12 mouse cellular contexts compared by ENCODE assay signal in the genomic region with DNA sequence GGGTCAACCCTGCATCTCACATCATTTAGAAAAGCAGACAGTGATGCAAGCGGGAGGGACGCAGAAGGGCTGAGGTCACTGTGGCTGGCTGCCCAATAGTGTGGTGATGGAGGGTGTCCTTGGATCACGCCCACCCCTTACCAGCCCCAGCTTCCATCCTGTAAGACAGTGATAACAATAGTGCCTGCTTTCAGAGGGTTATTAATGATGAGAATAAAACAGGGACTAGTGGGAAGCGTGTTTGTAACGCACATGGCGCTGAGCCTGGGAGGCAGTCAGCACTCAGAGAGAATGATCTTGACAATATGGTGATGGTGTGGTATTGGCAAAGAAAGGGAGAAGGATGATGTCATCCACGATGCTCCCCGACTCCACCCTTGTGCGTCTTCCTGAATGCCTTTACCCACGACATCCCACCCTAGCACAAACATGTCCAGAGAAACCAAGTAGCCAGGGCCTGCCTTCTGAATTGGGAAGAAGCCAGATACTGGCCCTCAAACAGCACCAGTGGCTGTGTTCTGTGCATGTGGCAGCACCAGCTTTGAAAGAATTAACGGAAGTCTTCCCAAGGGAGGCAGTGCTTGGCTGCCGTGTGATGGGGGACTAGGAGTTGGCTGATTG. TPM values are rescaled to one million over a fixed set of nuclear protein-coding genes. Genes with fewer than 3 reads are reported as not detected.
A peak's percentile ranks its signal among the peaks of the same experiment; 100 is the strongest.
DNase-seq lines count a peak whose midpoint lies in the region; ATAC-seq and TF ChIP-seq lines count a peak whose summit lies in the region.
"Had no signal": no experiment of that assay in that cellular context is flagged by ENCODE, and none has a peak within 500 bp of the region (broad histone marks: within the 10 kb centered on the region; RNA-seq: fewer than 3 reads in every experiment).

No protein-coding gene starts in this region.

- H3K36me3 ChIP-seq in forebrain, embryonic 13.5 days (ENCODE audit: poor library complexity, severe bottlenecking): no peaks in the 10 kb centered on the region
- no peaks in the 10 kb centered on the region for H3K36me3 ChIP-seq in forebrain, embryonic 12.5 days (replicated peaks)
- no peaks in the 10 kb centered on the region for H3K36me3 ChIP-seq in neural tube, embryonic 13.5 days
- H3K36me3 ChIP-seq in heart, postnatal 0 days (replicated peaks; ENCODE audit: control insufficient read depth, insufficient read depth, low read length): no peaks in the 10 kb centered on the region
- H3K36me3 ChIP-seq in midbrain, postnatal 0 days (ENCODE audit: insufficient read depth, low read length): no peaks in the 10 kb centered on the region
- H3K36me3 ChIP-seq in intestine, embryonic 16.5 days (ENCODE audit: control insufficient read depth, insufficient read depth, low read length): no peaks in the 10 kb centered on the region
- H3K36me3 ChIP-seq: limb, embryonic 15.5 days had no signal

- 64% methylated on average over 12 of the region's 12 CpGs for WGBS in forebrain, embryonic 13.5 days
- WGBS in forebrain, embryonic 12.5 days: 75% methylated on average over 12 of the region's 12 CpGs
- 63% methylated on average over 12 of the region's 12 CpGs for WGBS in neural tube, embryonic 13.5 days
- WGBS in heart, postnatal 0 days: 62% methylated on average over 12 of the region's 12 CpGs
- WGBS in midbrain, postnatal 0 days: 71% methylated on average over 12 of the region's 12 CpGs
- WGBS in intestine, embryonic 16.5 days: 79% methylated on average over 12 of the region's 12 CpGs

- no peak overlapping the region for H3K9ac ChIP-seq in forebrain, embryonic 13.5 days
- H3K9ac ChIP-seq in forebrain, embryonic 12.5 days: no peak overlapping the region
- peak overlapping the region; percentile 3; the same call in 1 of the 2 replicates for H3K9ac ChIP-seq in neural tube, embryonic 13.5 days
- no peak overlapping the region for H3K9ac ChIP-seq in heart, postnatal 0 days (replicated peaks; ENCODE audit: low read depth, low read length)
- no peak overlapping the region for H3K9ac ChIP-seq in midbrain, postnatal 0 days (replicated peaks; ENCODE audit: low read length, poor library complexity, severe bottlenecking)
- H3K9ac ChIP-seq in intestine, embryonic 16.5 days (ENCODE audit: low read depth, low read length): no peak overlapping the region
- H3K9ac ChIP-seq: limb, embryonic 15.5 days had no signal

- H3K27me3 ChIP-seq in forebrain, embryonic 13.5 days: no peaks in the 10 kb centered on the region
- no peaks in the 10 kb centered on the region for H3K27me3 ChIP-seq in forebrain, embryonic 12.5 days
- no peaks in the 10 kb centered on the region for H3K27me3 ChIP-seq in neural tube, embryonic 13.5 days
- H3K27me3 ChIP-seq in heart, postnatal 0 days (ENCODE audit: control insufficient read depth, insufficient read depth, low read length): no peaks in the 10 kb centered on the region
- H3K27me3 ChIP-seq in midbrain, postnatal 0 days (ENCODE audit: insufficient read depth, low read length): no peaks in the 10 kb centered on the region
- H3K27me3 ChIP-seq in intestine, embryonic 16.5 days (replicated peaks; ENCODE audit: control insufficient read depth, insufficient read depth, low read length): no peaks in the 10 kb centered on the region
- H3K27me3 ChIP-seq: limb, embryonic 15.5 days had no signal

- peak; percentile 40; the same call in 1 of the 2 replicates for ATAC-seq in forebrain, embryonic 13.5 days
- ATAC-seq in forebrain, embryonic 12.5 days (ENCODE audit: low FRiP score): no peak
- ATAC-seq in neural tube, embryonic 13.5 days (ENCODE audit: low read depth): no peak
- ATAC-seq in heart, postnatal 0 days (ENCODE audit: insufficient read depth, low read depth): peak; percentile 18; the same call in 1 of the 2 replicates
- ATAC-seq in midbrain, postnatal 0 days (ENCODE audit: low FRiP score): 0 out of 2 replicates have a peak, but pooled peaks have one; percentile 7
- no peak for ATAC-seq in intestine, embryonic 16.5 days

- no peak for TF ChIP-seq EP300 in heart, postnatal 0 days (IDR thresholded peaks at IDR 0.05; ENCODE audit: low read depth)

- H3K4me3 ChIP-seq in forebrain, embryonic 13.5 days: no peak overlapping the region
- H3K4me3 ChIP-seq in forebrain, embryonic 12.5 days (replicated peaks): no peak overlapping the region
- no peak overlapping the region for H3K4me3 ChIP-seq in neural tube, embryonic 13.5 days
- no peak overlapping the region for H3K4me3 ChIP-seq in heart, postnatal 0 days (ENCODE audit: low read depth, low read length)
- no peak overlapping the region for H3K4me3 ChIP-seq in midbrain, postnatal 0 days (ENCODE audit: low read depth, low read length)
- H3K4me3 ChIP-seq in intestine, embryonic 16.5 days (ENCODE audit: low read length): no peak overlapping the region
- H3K4me3 ChIP-seq: limb, embryonic 15.5 days had no signal

- no peak overlapping the region for H3K27ac ChIP-seq in forebrain, embryonic 13.5 days
- no peak overlapping the region for H3K27ac ChIP-seq in forebrain, embryonic 12.5 days
- peak overlapping the region; percentile 23 for H3K27ac ChIP-seq in neural tube, embryonic 13.5 days (replicated peaks)
- no peak overlapping the region for H3K27ac ChIP-seq in heart, postnatal 0 days (ENCODE audit: low read depth)
- no peak overlapping the region for H3K27ac ChIP-seq in midbrain, postnatal 0 days (ENCODE audit: low read depth, low read length)
- H3K27ac ChIP-seq in intestine, embryonic 16.5 days (ENCODE audit: low read length): no peak overlapping the region
- H3K27ac ChIP-seq: limb, embryonic 15.5 days had no signal

- DNase-seq in neural tube, embryonic 10.5 days (ENCODE audit: extremely low spot score, low spot score): no peak
- no peak for DNase-seq in heart, postnatal 0 days (ENCODE audit: low spot score)
- DNase-seq in midbrain, postnatal 0 days (ENCODE audit: low spot score): peak; percentile 68
- no peak for DNase-seq in testis, postnatal 10 days (ENCODE audit: low spot score)

- H3K4me2 ChIP-seq in forebrain, embryonic 13.5 days: no peak overlapping the region
- no peak overlapping the region for H3K4me2 ChIP-seq in forebrain, embryonic 12.5 days
- no peak overlapping the region for H3K4me2 ChIP-seq in neural tube, embryonic 13.5 days
- no peak overlapping the region for H3K4me2 ChIP-seq in heart, postnatal 0 days (ENCODE audit: low read depth, low read length)
- no peak overlapping the region for H3K4me2 ChIP-seq in midbrain, postnatal 0 days (ENCODE audit: low read depth, low read length, poor library complexity, severe bottlenecking)
- no peak overlapping the region for H3K4me2 ChIP-seq in intestine, embryonic 16.5 days (ENCODE audit: low read depth, low read length)
- H3K4me2 ChIP-seq: limb, embryonic 15.5 days had no signal

- H3K9me3 ChIP-seq in forebrain, embryonic 13.5 days (replicated peaks): no peaks in the 10 kb centered on the region
- no peaks in the 10 kb centered on the region for H3K9me3 ChIP-seq in forebrain, embryonic 12.5 days
- H3K9me3 ChIP-seq in neural tube, embryonic 13.5 days: no peaks in the 10 kb centered on the region; the same call in 1 of the 2 replicates
- no peaks in the 10 kb centered on the region for H3K9me3 ChIP-seq in heart, postnatal 0 days (replicated peaks; ENCODE audit: control insufficient read depth, low read length)
- H3K9me3 ChIP-seq in midbrain, postnatal 0 days (ENCODE audit: low read length): no peaks in the 10 kb centered on the region
- no peaks in the 10 kb centered on the region for H3K9me3 ChIP-seq in intestine, embryonic 16.5 days (ENCODE audit: control insufficient read depth, low read length)
- H3K9me3 ChIP-seq: limb, embryonic 15.5 days had no signal

- no peak for TF ChIP-seq CTCF in heart, postnatal 0 days (IDR thresholded peaks at IDR 0.05; ENCODE audit: low read depth)
- no peak for TF ChIP-seq CTCF in midbrain, postnatal 0 days (IDR thresholded peaks at IDR 0.05)

- peaks cover 18% of the 10 kb centered on the region; the same call in 1 of the 2 replicates for H3K4me1 ChIP-seq in forebrain, embryonic 13.5 days
- H3K4me1 ChIP-seq in forebrain, embryonic 12.5 days: no peaks in the 10 kb centered on the region
- H3K4me1 ChIP-seq in neural tube, embryonic 13.5 days (replicated peaks): peaks cover 15% of the 10 kb centered on the region
- 0 out of 2 replicates have a peak, but pooled peaks cover 3% of the 10 kb centered on the region for H3K4me1 ChIP-seq in heart, postnatal 0 days (ENCODE audit: control insufficient read depth, insufficient read depth)
- H3K4me1 ChIP-seq in midbrain, postnatal 0 days (ENCODE audit: insufficient read depth, low read length): no peaks in the 10 kb centered on the region; the same call in 1 of the 2 replicates
- peaks cover 9% of the 10 kb centered on the region; the same call in 1 of the 2 replicates for H3K4me1 ChIP-seq in intestine, embryonic 16.5 days (ENCODE audit: control insufficient read depth, insufficient read depth, low read length)

RNA-seq across cellular contexts. Expression of a gene that starts 27.9 kb away (rescaled TPM):
- polyA plus RNA-seq in forebrain, embryonic 13.5 days (2015; fragmentation: Nextera tagmentation; extraction: Ambion mirVana): 6.4 and 7.6 TPM in 2 replicates
- polyA plus RNA-seq in forebrain, embryonic 12.5 days (2016; fragmentation: Nextera tagmentation; extraction: Ambion mirVana): 6.5 and 7.7 TPM in 2 replicates
- polyA plus RNA-seq in neural tube, embryonic 13.5 days (2015; fragmentation: Nextera tagmentation; extraction: Ambion mirVana): 6.9 and 8.1 TPM in 2 replicates
- total RNA-seq in heart, postnatal 0 days (2014; rRNA removed; ENCODE audit: low replicate concordance): 4.0 and 7.1 TPM in 2 replicates
- 3.3 and 3.7 TPM in 2 replicates for polyA plus RNA-seq in heart, postnatal 0 days (2015; fragmentation: Nextera tagmentation; extraction: Ambion mirVana)
- total RNA-seq in midbrain, postnatal 0 days (2014; rRNA removed): 30.7 and 32.1 TPM in 2 replicates
- polyA plus RNA-seq in midbrain, postnatal 0 days (2015; fragmentation: Nextera tagmentation; extraction: Ambion mirVana): 6.1 and 7.0 TPM in 2 replicates
- polyA plus RNA-seq in intestine, embryonic 16.5 days (2015; fragmentation: Nextera tagmentation; extraction: Ambion mirVana): 6.2 and 7.5 TPM in 2 replicates
- total RNA-seq: common myeloid progenitor, adult 5-6 weeks had no signal

RNA-seq across cellular contexts. Expression of a gene that starts 51.2 kb away (rescaled TPM):
- not detected in 2 replicates for polyA plus RNA-seq in forebrain, embryonic 13.5 days (2015; fragmentation: Nextera tagmentation; extraction: Ambion mirVana)
- not detected in 2 replicates for polyA plus RNA-seq in forebrain, embryonic 12.5 days (2016; fragmentation: Nextera tagmentation; extraction: Ambion mirVana)
- 0.43 TPM in 1 of 2 replicates, not detected in the other for polyA plus RNA-seq in neural tube, embryonic 13.5 days (2015; fragmentation: Nextera tagmentation; extraction: Ambion mirVana)
- not detected in 2 replicates for total RNA-seq in heart, postnatal 0 days (2014; rRNA removed; ENCODE audit: low replicate concordance)
- polyA plus RNA-seq in heart, postnatal 0 days (2015; fragmentation: Nextera tagmentation; extraction: Ambion mirVana): 0.08 TPM in 2 replicates
- 0.05 TPM in 1 of 2 replicates, not detected in the other for total RNA-seq in midbrain, postnatal 0 days (2014; rRNA removed)
- polyA plus RNA-seq in midbrain, postnatal 0 days (2015; fragmentation: Nextera tagmentation; extraction: Ambion mirVana): 0.05 TPM in 1 of 2 replicates, not detected in the other
- 2.2 and 3.7 TPM in 2 replicates for polyA plus RNA-seq in intestine, embryonic 16.5 days (2015; fragmentation: Nextera tagmentation; extraction: Ambion mirVana)
- total RNA-seq: common myeloid progenitor, adult 5-6 weeks had no signal
- polyA plus RNA-seq: gonadal fat pad, adult 2 months; limb, embryonic 15.5 days; neural tube, embryonic 11.5 days had no signal

Comparison
In these comparisons a context has a peak if more than half of its experiments do, and no peak if none do; other contexts are left out.
1. ATAC-seq: peak in forebrain, embryonic 13.5 days (single experiment), heart, postnatal 0 days (single experiment) and midbrain, postnatal 0 days (single experiment); none in forebrain, embryonic 12.5 days (single experiment), neural tube, embryonic 13.5 days (single experiment) and intestine, embryonic 16.5 days (single experiment).